Comparison of ENCODE assay signal across 15 mouse cellular contexts in the genomic region with DNA sequence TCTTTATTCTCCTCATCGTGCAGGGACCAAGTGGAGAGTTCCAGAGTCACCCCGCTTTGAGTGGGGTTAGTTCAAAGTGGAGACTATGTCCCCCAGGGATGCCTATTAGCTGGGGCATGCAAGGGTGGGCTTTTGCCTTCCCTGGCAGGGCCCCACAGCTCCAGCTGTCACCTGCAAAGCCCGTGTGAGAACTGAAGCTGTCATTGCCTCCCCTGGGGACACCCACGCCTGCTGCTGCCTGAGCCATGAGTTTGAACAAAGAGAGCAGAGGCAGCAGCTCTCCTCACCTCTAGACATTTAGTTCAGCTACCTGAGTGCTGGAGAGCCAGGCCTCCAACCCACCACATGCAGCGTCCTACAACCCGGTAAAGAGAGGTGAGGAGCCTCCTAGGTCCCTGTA. TPM values are rescaled to one million over a fixed set of nuclear protein-coding genes. Genes with fewer than 3 reads are reported as not detected.
DNase-seq lines count a peak whose midpoint lies in the region; ATAC-seq and TF ChIP-seq lines count a peak whose summit lies in the region.
"Had no signal": no experiment of that assay in that cellular context is flagged by ENCODE, and none has a peak within 500 bp of the region (broad histone marks: within the 10 kb centered on the region; RNA-seq: fewer than 3 reads in every experiment).

No protein-coding gene starts in this region.

- H3K27me3 ChIP-seq in myocyte (ENCODE audit: control insufficient read depth, insufficient read depth, insufficient read length), result no peaks in the 10 kb centered on the region

- peak; percentile 29 for DNase-seq in right cerebral cortex, adult 18-20 months
- DNase-seq in right cerebral cortex, postnatal 25 days, result no peak
- peak; percentile 61 for DNase-seq in thymus, postnatal 25 days
- DNase-seq in adrenal gland, adult 8-10 months, result no peak
- no peak for DNase-seq in kidney, postnatal 25 days
- DNase-seq in kidney, postnatal 14 days, result no peak
- DNase-seq: cerebellum, adult 9-11 months; embryo, embryonic 11 days; gastrocnemius, adult 2 months had no signal

- no peaks in the 10 kb centered on the region for H3K36me3 ChIP-seq in myocyte (ENCODE audit: control insufficient read depth, insufficient read depth)

- peak overlapping the region; percentile 23 for H3K4me3 ChIP-seq in myocyte
- H3K4me3 ChIP-seq: gastrocnemius, adult 2 months had no signal

- H3K79me2 ChIP-seq in myocyte (ENCODE audit: control insufficient read depth, insufficient read depth), result no peaks in the 10 kb centered on the region

- ATAC-seq in activated CD4-positive, CD25-positive, alpha-beta regulatory T cell, adult 4 months, result peak; percentile 4
- ATAC-seq: forebrain, embryonic 16.5 days had no signal

- no peak overlapping the region for H3ac ChIP-seq in myocyte (ENCODE audit: control insufficient read depth, insufficient read length)

- no peak for TF ChIP-seq POLR2A in myocyte (IDR thresholded peaks at IDR 0.05; ENCODE audit: insufficient read length, low read depth)

- peak overlapping the region; percentile 70 for H3K4me2 ChIP-seq in myocyte (ENCODE audit: low read depth)
- H3K4me2 ChIP-seq: liver, embryonic 11.5 days had no signal

TF ChIP-seq in myocyte, 11 proteins besides CTCF, POLR2A, EP300 and RAD21:
- TF ChIP-seq MYOG (IDR thresholded peaks at IDR 0.05; ENCODE audit: control insufficient read depth in 1 of 3, insufficient read depth in 1 of 3, insufficient read length in 2 of 3, low read depth in 2 of 3), result no peak
- TF ChIP-seq CEBPB (IDR thresholded peaks at IDR 0.05; ENCODE audit: insufficient read depth, poor library complexity, severe bottlenecking), result no peak
- TF ChIP-seq USF1 (IDR thresholded peaks at IDR 0.05; ENCODE audit: low read depth), result no peak
- no peak for TF ChIP-seq MYOD1 (IDR thresholded peaks at IDR 0.05; ENCODE audit: control insufficient read depth in 1 of 3, insufficient read length in 2 of 3, low read depth in 2 of 3)
- no peak for TF ChIP-seq TCF12 (IDR thresholded peaks at IDR 0.05; ENCODE audit: insufficient read depth, poor library complexity, severe bottlenecking)
- no peak for TF ChIP-seq REST (IDR thresholded peaks at IDR 0.05; ENCODE audit: insufficient read depth, insufficient read length)
- no peak for TF ChIP-seq POLR2AphosphoS2 (IDR thresholded peaks at IDR 0.05; ENCODE audit: insufficient read length, low read depth)
- TF ChIP-seq SRF (IDR thresholded peaks at IDR 0.05; ENCODE audit: control insufficient read depth, insufficient read length, low read depth), result no peak

RNA-seq across cellular contexts. Expression of a gene that starts 4.8 kb away (rescaled TPM):
- polyA plus RNA-seq in activated CD4-positive, CD25-positive, alpha-beta regulatory T cell, adult 4 months (2017; shearing (Covaris generic)), result under 1 TPM; 0.57 TPM
- polyA plus RNA-seq in myocyte (2012; fragmentation: generic; extraction: Trizol), result 0.20 TPM
- 1 to 10 TPM in 1 of 4 experiments, under 1 TPM in 3; 0.25 to 1.9 (median 0.45) TPM for total RNA-seq in adrenal gland, adult 8-10 months (2022)
- total RNA-seq: gastrocnemius, adult 2 months; heart, postnatal 25 days; monocyte, adult 5-6 weeks had no signal

RNA-seq across cellular contexts. Expression of a gene that starts 16.7 kb away (rescaled TPM):
- 10 to 100 TPM; 57.4 to 62.2 TPM for polyA plus RNA-seq in activated CD4-positive, CD25-positive, alpha-beta regulatory T cell, adult 4 months (2017; shearing (Covaris generic))
- polyA plus RNA-seq in myocyte (2012; fragmentation: generic; extraction: Trizol), result 81.8 TPM
- 100 to 1,000 TPM; 119 to 147 (median 137) TPM for total RNA-seq in adrenal gland, adult 8-10 months (2022)

RNA-seq across cellular contexts. Expression of a gene that starts 36.7 kb away (rescaled TPM):
- polyA plus RNA-seq in activated CD4-positive, CD25-positive, alpha-beta regulatory T cell, adult 4 months (2017; shearing (Covaris generic)), result 10 to 100 TPM; 31.4 to 32.9 TPM
- polyA plus RNA-seq in myocyte (2012; fragmentation: generic; extraction: Trizol), result 140 TPM
- total RNA-seq in adrenal gland, adult 8-10 months (2022), result 10 to 100 TPM; 48.4 to 53.6 (median 50.9) TPM

RNA-seq across cellular contexts. Expression of a gene that starts 49.3 kb away (rescaled TPM):
- under 1 TPM; 0.24 to 0.25 TPM for polyA plus RNA-seq in activated CD4-positive, CD25-positive, alpha-beta regulatory T cell, adult 4 months (2017; shearing (Covaris generic))
- polyA plus RNA-seq in myocyte (2012; fragmentation: generic; extraction: Trizol), result 108 TPM
- total RNA-seq in adrenal gland, adult 8-10 months (2022), result 10 to 100 TPM; 34.8 to 49.0 (median 44.5) TPM
- total RNA-seq: monocyte, adult 5-6 weeks had no signal

RNA-seq across cellular contexts. Expression of a gene that starts 54.0 kb away (rescaled TPM):
- polyA plus RNA-seq in activated CD4-positive, CD25-positive, alpha-beta regulatory T cell, adult 4 months (2017; shearing (Covaris generic)), result 100 to 1,000 TPM; 315 to 319 TPM
- 483 TPM for polyA plus RNA-seq in myocyte (2012; fragmentation: generic; extraction: Trizol)
- total RNA-seq in adrenal gland, adult 8-10 months (2022), result 100 to 1,000 TPM; 179 to 219 (median 209) TPM

Comparison
In these comparisons a context has a peak if more than half of its experiments do, and no peak if none do; other contexts are left out.
1. DNase-seq: peak in right cerebral cortex, adult 18-20 months (single experiment) and thymus, postnatal 25 days (single experiment); none in right cerebral cortex, postnatal 25 days (single experiment), adrenal gland, adult 8-10 months (single experiment), kidney, postnatal 25 days (0 of 2) and kidney, postnatal 14 days (single experiment).